Mouse (Mus musculus): ENCODE measurements at regions not wholly inside any gene's neighbourhood (a gene's known extent, or its start where the extent isn't known, plus 50 kb on each side); places are given as distances from the start of the nearest gene placed in this dataset.
A peak's percentile ranks its signal among the peaks of the same experiment; 100 is the strongest.

DNA sequence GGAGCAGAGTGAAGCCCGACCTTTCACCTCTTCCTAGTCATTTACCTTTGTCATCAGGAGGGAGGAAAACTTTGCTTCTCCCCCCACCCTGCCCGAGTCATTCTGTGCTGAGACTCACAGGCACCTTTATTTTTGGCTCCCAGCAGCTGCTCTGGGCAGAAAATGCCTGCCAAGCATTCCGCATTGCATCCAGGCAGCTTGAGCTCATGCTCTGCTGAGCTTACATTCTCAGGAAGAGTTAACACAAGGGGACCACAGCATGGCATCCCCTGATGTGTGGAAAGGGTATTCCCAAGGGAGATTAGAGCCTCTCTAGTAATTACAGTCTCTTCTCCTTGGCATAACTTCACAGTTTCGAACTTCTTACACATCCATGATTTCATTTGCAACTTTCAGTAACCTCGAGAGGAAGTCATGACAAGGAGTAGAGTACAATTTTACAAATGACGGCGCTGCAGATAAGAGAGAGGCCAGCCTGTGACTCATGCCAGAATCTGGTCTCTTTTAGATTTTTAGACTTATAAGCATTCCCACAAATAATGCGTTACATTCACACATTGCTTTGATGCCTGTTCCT, 370.3 kb downstream of the Gpam start:
- intact Hi-C loops (cut with DNase I), result no loop called here
- H3K27ac ChIP-seq, result no peak overlapping the region
- H3K4me3 ChIP-seq, result no peak overlapping the region
- DNase-seq (ENCODE audit: extremely low spot score in 1 of 2, low spot score in 2 of 2), result peak; percentile 37 to 41
- no peak for TF ChIP-seq CTCF (IDR thresholded peaks at IDR 0.05)

DNA sequence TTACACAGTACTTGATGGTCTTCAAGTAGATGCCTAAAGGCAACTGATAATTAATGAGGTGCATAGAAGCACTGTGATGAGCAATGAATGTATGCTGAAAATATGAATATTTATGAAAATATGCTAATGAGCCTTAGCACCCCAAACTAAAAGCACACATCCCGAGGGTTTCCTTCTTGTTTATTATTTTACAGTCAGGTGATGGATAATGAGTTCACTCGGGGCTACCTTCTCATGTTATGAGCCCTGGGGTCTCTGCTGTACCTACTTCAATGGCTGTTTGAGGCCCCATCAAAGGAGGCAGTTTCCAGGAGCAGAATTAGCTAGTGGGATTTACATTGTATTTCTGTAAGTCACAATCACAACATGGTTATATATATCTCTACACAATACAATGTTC, 371.6 kb downstream of the Gpam start:
- DNase-seq (ENCODE audit: extremely low spot score in 1 of 2, low spot score in 2 of 2), result no peak
- TF ChIP-seq CTCF (IDR thresholded peaks at IDR 0.05), result no peak
- Histone ChIP-seq H3K4me3 (no peak overlapping the region), H3K27ac (no peak overlapping the region)
- intact Hi-C loops (cut with DNase I), result no loop called here

DNA sequence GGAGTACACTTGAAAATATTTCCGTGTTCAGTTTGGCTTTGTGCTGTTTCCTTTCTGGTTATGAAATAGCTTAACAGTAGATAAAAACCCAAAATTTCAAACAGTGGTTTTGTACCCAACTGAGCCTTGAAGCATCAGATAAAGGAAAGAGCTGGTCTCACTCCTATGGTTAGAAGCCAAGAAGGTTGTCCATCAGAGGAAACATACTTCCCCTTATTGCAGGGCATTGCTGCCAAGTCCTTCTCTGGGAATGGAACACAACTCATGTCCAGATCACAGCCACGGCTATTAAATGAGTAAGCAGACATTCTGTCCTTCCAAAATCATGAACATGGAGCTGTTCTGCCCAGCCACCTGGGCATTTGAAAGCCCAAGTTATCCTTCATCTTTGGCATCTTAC, 393.1 kb downstream of the Gpam start:
- H3K27ac ChIP-seq, result no peak overlapping the region
- intact Hi-C loops (cut with DNase I), result no loop called here
- no peak for DNase-seq (ENCODE audit: extremely low spot score in 1 of 2, low spot score in 2 of 2)
- TF ChIP-seq CTCF (IDR thresholded peaks at IDR 0.05), result no peak
- H3K4me3 ChIP-seq, result no peak overlapping the region

DNA sequence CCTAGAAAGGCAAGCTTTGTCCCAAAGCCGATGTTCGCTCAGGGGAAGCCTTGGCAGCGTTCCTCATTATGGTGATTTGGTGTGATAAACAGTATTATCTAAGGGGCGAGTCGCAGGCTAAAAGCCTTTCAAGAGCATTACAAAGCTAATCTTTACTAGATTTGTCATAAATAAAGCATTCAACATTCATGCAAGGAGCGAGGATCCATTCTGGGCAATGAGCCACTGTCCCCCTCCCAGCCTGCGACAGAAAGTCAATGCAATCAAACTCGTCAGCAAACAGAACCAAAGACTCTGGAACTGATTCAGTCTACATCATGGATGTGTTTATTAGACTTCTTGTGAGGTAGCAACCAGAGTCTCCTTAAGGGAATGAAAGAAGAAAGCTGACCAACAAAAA, 395.3 kb downstream of the Gpam start:
- intact Hi-C loops (cut with DNase I), result no loop called here
- no peak overlapping the region for H3K27ac ChIP-seq
- DNase-seq (ENCODE audit: extremely low spot score in 1 of 2, low spot score in 2 of 2), result no peak
- TF ChIP-seq CTCF (IDR thresholded peaks at IDR 0.05), result no peak
- H3K4me3 ChIP-seq, result no peak overlapping the region

DNA sequence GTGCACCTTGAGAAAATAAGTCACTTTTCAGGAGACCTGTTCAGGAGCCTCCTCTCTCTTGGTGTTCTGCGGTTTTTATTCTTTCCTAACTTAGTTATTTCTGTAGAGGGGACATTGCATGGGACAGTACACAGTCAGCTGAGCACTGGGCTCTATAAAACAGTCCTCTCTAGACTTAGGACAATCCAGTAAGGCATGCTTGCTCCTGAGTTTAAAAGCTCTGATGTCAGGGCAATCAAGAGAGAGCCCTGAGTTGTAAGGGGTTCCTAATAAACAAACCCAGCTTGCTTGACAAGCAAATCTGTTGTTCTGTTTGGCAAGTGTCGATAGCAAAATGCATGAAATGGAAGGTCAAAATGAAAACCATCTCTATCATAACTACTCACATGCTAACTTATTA, 395.7 kb downstream of the Gpam start:
- DNase-seq (ENCODE audit: extremely low spot score in 1 of 2, low spot score in 2 of 2), result no peak
- Histone ChIP-seq H3K27ac (no peak overlapping the region), H3K4me3 (no peak overlapping the region)
- intact Hi-C loops (cut with DNase I), result no loop called here
- no peak for TF ChIP-seq CTCF (IDR thresholded peaks at IDR 0.05)

DNA sequence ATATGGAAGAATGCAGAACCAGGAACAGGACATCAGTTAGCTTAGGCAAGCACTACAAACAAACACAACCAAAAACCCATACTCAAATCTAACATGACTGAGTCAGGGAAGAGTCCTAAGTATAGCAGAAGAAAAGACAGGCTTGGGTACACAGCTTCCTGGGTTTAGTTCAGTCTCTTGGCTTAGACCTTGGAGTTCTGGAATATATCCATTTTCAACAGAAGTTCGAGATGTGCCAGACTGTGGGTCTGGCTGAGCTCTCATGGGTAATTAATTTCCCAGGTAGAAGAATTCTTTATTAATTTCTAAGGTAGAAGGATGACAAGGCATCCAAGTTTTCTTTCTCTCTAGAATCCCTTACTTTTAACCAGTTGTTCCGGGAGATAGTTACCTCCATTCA, 396.2 kb downstream of the Gpam start:
- intact Hi-C loops (cut with DNase I), result no loop called here
- H3K27ac ChIP-seq, result no peak overlapping the region
- no peak overlapping the region for H3K4me3 ChIP-seq
- no peak for TF ChIP-seq CTCF (IDR thresholded peaks at IDR 0.05)
- no peak for DNase-seq (ENCODE audit: extremely low spot score in 1 of 2, low spot score in 2 of 2)

DNA sequence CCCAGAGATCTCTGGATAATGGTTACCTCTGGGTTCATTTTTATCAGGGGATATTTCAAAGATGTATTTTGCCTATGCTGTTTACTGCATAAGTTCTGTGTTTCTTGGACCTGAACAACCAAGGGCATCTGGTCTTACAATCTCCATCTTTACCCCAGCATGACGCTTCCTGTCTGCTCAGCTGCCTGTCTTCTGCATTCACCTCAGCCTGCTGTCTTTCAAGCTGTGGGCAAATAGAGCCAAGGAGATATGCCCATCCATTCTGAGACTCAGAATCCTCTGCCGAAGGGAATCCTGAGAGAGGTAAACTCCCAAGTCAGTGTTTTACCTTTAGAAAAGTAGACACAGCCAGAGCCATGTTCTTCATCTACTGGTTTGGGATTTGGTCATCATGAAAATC, 396.7 kb downstream of the Gpam start:
- no peak for DNase-seq (ENCODE audit: extremely low spot score in 1 of 2, low spot score in 2 of 2)

DNA sequence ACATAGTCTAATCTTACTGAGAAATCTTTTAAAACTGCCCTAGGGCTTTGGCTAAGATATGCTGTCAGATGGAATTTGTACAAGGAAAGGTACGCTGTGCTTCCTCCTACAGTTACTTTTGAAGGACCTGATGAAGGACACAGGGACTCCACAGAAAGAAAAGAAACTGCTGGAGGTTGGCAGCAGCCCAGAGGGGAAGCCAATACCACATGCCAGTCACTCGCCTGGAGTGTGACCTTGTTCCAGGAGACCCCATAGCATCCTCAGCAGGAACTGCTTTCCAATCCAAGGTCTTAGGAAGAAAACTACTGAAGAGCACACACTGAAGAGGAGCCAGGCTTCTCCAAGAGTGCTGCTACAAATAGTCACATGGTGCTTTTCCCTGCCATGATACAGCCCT, 404.9 kb downstream of the Gpam start:
- Histone ChIP-seq H3K4me3 (no peak overlapping the region), H3K27ac (no peak overlapping the region)
- intact Hi-C loops (cut with DNase I), result no loop called here
- TF ChIP-seq CTCF (IDR thresholded peaks at IDR 0.05), result no peak
- DNase-seq (ENCODE audit: extremely low spot score in 1 of 2, low spot score in 2 of 2), result no peak

More for the DNA sequence above, 396.7 kb downstream of the Gpam start:
- TF ChIP-seq CTCF (IDR thresholded peaks at IDR 0.05), result no peak
- intact Hi-C loops (cut with DNase I), result no loop called here
- H3K4me3 ChIP-seq, result no peak overlapping the region
- H3K27ac ChIP-seq, result no peak overlapping the region

DNA sequence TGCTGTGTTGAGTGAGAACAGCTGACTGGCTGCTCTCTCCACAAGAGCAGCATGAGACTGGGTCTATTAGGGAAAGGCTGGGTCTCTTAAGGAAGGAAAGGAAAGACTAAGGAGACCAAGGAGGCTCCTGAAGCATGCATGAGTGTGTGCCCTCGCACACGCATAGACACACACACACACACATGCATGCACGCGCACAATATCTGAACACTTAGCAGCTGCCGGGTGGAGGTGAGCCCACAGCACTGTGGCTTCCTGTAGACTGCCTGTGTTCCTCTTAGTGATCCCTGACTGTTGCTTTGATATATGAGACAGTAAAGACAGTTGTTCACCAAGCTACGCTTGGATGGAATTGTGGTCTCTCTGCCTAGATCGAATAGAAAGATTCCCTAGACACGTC, 429.6 kb downstream of the Gpam start:
- TF ChIP-seq CTCF (IDR thresholded peaks at IDR 0.05), result no peak
- intact Hi-C loops (cut with DNase I), result no loop called here
- H3K27ac ChIP-seq, result no peak overlapping the region
- no peak overlapping the region for H3K4me3 ChIP-seq
- DNase-seq (ENCODE audit: extremely low spot score in 1 of 2, low spot score in 2 of 2), result no peak

DNA sequence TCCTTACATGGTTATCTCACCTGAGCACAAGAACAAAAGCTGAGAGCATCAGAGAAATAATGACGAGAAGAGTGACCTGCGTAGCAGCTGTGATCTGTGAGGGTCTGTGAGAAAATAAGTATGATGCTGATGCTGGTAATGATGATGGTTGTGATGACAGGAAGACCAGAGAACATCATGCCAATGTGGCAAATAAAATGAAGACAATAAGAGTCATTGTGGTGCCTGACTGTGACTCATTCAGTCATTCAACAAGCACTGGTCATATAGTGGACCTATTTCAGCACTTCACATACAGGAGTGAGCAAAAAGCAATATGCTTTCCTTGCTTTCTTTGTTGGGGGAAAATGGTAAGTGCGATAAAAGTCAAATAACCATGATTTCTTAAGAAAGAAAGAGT, 433.3 kb downstream of the Gpam start:
- Histone ChIP-seq H3K27ac (no peak overlapping the region), H3K4me3 (no peak overlapping the region)
- intact Hi-C loops (cut with DNase I), result no loop called here
- no peak for TF ChIP-seq CTCF (IDR thresholded peaks at IDR 0.05)
- no peak for DNase-seq (ENCODE audit: extremely low spot score in 1 of 2, low spot score in 2 of 2)

DNA sequence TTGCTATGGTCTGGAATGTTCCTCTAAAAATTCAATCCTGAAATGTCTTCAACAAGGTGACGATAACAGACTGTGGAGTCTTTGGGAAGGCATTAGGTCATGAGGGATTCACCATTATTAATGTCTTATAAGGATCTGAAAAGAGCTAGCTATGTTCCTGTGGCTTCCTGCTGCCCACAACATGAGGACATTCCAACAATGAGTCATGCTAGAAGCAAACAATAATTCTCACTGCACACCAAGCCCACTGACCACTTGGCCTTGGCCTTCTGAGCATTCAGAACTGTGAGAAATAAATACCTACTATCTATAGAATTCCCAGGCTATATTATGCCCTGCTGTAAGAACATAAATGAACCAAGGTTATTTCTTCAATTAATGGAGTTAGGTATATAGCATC, 433.9 kb downstream of the Gpam start:
- no peak for DNase-seq (ENCODE audit: extremely low spot score in 1 of 2, low spot score in 2 of 2)
- Histone ChIP-seq H3K27ac (no peak overlapping the region), H3K4me3 (no peak overlapping the region)
- TF ChIP-seq CTCF (IDR thresholded peaks at IDR 0.05), result no peak
- intact Hi-C loops (cut with DNase I), result no loop called here

DNA sequence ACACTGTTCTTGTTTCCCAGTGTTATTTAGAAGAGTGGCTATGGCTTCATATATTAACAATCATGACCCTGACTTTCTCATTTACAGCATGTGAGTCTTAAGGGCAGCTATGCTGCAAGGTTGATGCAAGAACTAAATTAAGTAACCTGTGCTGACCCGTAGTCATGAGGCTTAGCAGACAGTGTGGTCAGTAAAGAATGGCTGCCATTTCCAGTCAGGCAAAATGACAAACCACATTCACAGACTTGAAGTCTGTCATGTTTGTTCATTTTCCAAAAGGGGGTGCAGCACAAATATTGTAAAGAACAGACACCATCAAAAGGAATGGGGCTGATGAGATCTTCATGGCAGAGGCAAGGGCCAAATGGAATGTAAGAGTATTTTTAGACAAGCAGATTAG, 435.2 kb downstream of the Gpam start:
- no peak for TF ChIP-seq CTCF (IDR thresholded peaks at IDR 0.05)
- intact Hi-C loops (cut with DNase I), result no loop called here
- H3K4me3 ChIP-seq, result no peak overlapping the region

DNA sequence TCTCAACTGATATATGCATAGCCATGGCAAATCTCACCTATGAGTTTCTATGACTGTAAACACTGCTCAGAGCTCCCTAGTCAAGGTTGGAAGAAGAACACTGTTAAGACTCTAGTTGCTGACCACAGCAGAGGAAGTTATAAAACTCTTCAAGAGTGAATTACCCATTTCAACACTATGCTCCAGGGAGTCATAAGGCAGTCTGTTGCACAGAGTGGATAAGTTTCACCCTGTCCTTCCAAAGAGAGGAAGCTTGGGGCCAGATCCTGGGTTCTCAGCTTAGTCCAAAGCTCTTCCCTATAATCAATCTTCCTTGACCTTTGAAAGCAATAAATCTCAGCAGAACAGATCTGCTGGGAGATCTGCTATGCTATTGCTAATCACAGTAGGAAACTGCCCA, 438.4 kb downstream of the Gpam start:
- no peak overlapping the region for H3K27ac ChIP-seq
- intact Hi-C loops (cut with DNase I), result no loop called here
- H3K4me3 ChIP-seq, result no peak overlapping the region
- no peak for TF ChIP-seq CTCF (IDR thresholded peaks at IDR 0.05)
- DNase-seq (ENCODE audit: extremely low spot score in 1 of 2, low spot score in 2 of 2), result no peak

More for the DNA sequence above, 435.2 kb downstream of the Gpam start:
- no peak overlapping the region for H3K27ac ChIP-seq
- DNase-seq (ENCODE audit: extremely low spot score in 1 of 2, low spot score in 2 of 2), result no peak

DNA sequence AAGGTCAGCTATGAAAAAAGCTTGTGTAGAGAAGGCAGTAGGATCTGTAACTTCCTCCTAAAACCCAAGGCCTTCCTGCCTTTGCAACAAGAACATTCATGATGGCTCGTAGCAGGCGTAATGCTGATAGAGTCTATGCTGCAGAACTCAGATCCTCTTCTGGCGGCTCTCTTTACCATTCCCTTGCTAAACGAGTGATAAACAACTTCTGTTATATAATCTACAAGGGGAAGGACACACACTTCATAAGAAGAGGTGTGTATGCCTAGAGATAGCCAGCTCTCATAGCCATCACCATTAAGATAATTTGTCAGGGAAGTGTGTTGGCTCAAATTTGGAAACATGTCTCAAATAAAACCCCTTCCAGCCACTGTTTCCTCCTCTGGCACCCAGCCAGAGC, 441.9 kb downstream of the Gpam start:
- Histone ChIP-seq H3K4me3 (no peak overlapping the region), H3K27ac (no peak overlapping the region)
- intact Hi-C loops (cut with DNase I), result no loop called here
- no peak for TF ChIP-seq CTCF (IDR thresholded peaks at IDR 0.05)
- no peak for DNase-seq (ENCODE audit: extremely low spot score in 1 of 2, low spot score in 2 of 2)

Measured in left cerebral cortex, adult 2 months (tissue).